Mouse (Mus musculus) 416B (cell line): ENCODE measurements around the gene Gria1.
A peak's percentile ranks its signal among the peaks of the same experiment; 100 is the strongest.

Source experiments
- DNase-seq: peaks from one replicate; pipeline ENCODE4 v3.0.0; 2011; ENCODE audit warnings: low read depth

Gria1 gene

DNA sequence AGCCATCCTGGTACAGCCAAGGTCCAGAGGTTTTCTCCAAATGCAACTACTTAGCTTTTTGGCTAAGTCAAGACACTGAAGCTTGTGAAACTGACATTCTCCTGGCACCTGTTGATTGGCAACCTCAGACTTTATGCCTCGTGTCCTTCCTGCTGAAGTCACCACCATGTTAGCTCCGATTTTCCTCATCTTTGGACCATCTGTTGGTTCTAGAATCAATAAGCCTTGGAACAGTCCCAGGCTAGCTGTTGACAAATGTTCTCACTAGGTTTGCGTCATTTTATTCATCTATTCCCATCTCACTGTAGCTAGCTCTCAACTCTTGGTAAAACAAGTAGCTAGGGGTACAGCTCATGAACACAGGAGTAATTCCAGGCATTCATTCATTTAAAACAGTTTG lies 51.3 kb downstream of the Gria1 start:
- no peak for DNase-seq

DNA sequence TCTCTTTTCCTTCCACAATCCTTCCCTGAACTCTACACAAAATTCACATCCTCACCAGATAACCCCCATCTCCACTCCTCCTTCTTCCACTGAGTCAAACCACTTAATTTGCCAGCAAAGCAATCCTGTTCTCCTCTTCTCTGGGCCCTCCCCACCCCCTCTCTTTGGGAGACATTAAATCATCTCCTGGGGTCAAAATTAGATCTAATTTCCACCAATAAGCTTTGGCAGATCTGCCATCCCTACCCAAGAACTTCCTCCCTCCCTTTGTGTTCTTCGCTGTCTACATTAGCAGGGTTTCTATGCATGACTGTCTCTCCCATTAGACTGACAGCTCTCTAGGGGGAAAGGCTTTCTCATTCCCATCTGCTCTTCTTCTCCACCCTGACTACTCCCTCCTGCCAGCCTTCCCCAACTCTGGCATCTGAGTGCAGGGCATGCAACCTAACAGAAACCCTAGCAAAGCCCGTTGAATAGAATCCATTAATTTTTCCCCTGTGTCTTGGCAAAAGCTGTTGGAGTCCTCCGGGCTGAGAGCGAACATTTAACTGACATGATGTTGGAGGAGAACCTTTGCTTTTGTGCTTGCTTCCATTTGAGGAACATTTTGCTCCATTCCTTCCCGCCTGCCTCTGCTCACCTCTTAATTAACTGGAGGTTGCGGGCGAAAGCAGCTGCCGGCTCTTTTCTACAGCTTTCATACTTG lies 59.2 kb downstream of the Gria1 start:
- no peak for DNase-seq

DNA sequence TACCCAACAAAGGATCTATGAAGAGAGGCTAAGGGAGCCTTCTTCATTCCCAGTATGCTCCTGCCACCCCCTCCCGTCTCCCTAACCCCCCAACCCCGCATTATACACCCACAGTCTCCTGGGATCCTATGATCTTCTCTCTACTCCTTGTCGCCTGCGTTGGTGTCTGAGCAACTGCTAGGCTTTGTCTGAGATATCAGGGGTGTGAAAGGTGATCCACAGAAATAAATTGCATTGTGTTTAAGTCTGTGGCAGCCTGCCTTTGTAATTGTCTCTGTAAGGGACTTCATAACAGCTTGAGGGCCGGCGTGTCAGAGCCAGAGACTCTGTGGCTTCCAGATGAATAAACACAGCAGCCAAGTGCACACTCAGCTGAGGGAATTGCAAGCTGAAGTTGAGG lies 61.0 kb downstream of the Gria1 start:
- no peak for DNase-seq

DNA sequence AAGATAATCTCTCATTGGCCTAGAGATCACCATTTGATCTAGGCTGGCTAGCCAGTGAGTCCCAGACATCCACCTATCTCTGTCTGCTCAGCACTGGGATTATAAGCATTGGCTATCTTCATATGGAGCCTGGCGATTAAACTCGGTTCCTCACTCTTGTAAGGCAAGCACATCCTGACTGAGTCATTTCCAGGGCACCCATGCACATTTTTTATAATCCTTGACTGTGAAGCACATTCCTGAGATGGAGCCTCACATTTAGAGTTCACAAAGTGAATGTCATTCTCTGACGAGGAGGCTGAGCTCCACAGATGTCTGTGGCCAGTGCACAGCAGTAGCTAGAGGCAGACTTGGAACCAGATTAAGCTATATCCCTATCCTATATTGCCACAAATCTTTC lies 68.2 kb downstream of the Gria1 start:
- no peak for DNase-seq

DNA sequence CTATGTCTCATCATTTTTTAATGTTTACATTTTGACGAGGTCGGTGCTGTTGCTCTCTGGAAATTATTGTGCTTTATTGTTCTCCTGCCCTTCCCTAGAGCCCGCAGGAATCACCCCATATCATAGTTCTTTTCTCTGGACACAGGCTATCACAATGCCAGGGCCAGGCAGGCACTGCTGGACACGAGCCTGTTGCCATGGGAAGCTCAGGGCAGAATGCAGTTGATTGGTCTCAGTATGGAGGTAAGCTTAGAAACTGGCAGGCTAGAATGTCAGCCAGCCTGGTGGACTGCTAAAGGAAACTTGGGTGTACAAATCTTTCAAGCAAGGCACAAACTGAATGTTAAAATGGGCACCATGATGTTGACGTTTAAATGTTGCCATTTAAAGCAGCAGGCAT lies 78.3 kb downstream of the Gria1 start:
- DNase-seq, result no peak

DNA sequence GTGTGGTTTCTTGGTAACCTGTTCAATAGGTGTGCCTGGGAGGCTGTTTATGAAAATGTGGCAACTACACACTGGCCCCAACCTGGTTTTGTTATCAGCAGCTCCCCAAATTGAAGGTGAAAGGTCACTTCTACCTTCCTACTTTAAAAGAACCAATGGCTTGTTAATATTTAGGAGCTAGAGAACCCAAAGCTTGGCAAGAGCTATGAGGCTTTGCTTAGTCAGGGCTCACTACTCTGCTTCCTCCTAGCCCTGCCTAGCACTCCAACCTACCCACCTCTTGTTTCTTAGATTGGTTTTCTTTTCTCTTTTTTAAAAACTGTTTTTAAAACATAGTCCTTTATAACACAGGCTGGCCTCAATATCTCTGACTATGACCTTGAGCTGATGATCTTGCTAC lies 79.5 kb downstream of the Gria1 start:
- DNase-seq, result no peak

DNA sequence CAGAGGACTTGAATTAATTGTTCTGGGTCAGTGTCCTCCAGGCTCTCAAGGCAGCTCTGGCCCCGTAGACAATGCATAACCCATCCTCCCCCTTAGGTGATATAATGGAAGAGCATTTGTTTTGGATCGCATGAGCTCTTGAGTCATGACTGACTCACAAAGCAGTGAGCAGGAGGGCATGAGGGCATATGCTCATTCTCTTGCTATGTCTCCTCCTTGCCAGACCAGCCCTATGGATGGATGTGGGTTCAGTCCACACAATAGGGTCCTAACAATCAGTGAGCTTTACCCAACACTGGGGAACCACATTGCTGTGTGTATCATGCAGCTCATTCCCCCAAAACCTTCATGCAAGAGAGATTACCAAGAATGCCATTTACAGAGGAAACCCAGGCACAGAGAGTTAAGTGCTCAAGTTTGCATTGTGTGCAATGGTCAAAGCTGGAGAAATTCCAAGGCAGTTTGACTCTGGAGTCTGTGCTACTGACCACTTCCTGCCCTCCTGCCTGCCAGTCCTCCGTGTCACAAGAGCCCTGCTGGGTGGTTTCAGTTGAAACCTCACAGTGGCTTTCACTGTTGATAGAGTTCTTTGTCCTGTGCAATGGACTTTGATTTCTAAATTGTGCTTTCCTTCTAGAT lies 80.2 kb downstream of the Gria1 start:
- peak; percentile 24 for DNase-seq

DNA sequence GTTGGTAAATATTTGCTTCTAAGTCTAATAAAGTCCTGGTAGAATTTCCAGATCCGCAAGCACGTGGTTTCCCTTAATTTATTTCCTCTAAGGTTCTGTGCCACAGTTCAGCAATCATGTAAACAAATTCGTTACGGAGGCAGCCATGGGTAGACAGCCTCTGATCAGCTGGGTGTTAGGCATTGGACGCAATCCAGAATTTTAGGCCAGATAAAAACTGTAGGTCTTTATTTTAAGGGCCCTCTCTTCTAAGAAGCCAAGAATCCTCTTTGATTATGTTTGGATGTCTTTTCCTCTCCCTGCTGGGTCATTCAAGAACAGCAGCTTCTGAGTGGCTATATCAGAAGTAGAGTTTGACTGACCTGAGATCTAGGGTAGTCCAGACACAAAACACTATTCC lies 89.3 kb downstream of the Gria1 start:
- no peak for DNase-seq

DNA sequence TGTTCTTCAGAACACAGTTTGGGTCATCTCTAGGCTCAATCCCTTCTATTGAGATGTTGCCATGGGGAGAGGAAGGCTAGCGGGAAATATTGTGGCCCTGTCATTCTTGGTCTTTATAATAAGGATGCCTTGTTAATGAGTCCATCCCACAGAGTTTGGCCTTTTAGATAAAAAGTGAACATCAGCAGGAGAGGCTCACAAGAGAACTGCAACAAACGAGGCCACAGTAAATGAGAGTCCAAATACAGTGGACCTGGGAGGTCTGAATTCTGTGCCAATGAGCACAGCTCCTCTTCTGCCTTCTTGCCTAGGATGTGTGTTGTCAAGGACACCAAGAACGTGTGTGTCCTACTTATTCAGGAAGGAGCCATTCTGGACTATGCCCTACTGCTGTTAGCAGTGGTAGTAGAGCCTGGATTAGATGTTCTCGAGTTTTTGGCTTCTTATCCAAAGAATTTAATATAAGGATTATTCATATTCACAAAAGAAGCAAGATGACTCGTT lies 92.6 kb downstream of the Gria1 start:
- DNase-seq, result no peak

DNA sequence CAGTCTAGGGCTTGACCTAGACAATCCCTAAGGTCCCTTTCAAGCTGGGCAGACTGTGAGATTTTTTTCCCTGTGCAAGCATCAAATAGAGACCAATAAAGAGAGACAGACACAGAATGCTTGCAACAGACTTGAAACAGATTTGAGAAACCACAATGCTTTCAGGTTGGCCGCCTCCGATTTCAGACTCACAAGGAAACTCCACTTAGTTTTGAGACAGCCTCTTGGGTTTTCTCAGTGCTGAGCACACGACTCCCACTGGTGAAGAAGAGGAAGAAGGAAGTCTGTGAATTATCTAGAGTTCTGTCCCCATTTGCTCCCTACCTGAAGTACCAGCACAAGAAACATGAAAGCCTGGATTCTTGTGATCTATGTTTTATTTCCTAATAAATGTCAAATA lies 94.5 kb downstream of the Gria1 start:
- no peak for DNase-seq

DNA sequence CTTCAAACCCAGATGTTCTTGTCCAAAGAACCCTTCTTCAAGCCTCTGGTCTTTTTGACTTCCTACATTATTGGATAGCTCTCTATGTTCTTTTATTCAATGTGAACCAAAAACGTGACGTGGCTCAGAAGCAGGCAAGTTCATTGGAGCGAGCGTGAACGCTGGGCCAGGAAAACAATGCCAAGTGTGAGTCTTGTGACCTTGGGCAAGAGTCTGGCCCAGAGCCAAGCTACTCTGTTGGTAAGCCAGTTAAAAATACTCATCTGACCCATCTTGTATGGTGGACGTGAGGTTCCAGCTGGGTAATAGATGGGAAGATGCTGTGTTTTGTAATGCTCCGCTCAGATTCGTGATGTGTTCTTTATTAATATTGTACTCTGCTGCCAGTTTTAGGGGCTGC lies 101.2 kb downstream of the Gria1 start:
- no peak for DNase-seq

DNA sequence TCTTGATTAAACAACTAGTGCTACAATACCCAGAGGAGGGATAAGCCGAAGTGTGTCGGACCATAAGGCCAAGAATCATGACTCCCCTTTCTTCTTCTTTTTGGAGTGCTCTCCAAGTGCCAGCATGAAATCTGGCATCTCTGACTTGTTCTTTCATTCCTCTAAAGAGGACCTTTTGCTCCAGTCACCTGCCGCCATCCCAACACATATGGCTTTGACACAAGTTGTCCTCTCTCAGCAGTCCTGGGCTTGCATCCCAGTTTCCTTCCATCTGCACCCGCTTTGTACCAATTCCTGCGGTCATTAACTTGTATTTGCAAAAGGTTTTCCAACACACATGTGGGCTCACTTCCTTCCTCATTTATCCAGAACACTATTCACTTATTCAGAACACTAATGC lies 103.2 kb downstream of the Gria1 start:
- DNase-seq, result no peak

DNA sequence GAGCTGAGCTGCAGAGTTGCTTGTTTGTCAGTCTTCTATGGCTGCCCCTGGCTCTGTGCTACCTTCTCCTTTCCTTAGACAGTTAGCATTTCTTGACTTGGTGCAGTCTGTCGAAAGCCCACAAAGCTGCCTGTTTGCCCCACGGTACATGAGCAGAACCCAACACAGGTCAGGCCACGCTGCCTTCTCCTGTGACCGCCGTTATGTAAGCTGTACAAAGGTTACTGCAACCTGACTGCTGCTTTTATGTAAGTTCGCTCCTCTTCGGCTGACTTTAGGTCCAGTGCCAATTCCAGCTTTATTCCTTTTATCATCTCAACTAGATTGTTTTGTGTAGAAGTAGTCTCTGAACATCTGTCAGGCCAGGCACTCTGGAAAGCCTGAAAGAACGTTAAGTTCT lies 115.9 kb downstream of the Gria1 start:
- DNase-seq, result no peak

DNA sequence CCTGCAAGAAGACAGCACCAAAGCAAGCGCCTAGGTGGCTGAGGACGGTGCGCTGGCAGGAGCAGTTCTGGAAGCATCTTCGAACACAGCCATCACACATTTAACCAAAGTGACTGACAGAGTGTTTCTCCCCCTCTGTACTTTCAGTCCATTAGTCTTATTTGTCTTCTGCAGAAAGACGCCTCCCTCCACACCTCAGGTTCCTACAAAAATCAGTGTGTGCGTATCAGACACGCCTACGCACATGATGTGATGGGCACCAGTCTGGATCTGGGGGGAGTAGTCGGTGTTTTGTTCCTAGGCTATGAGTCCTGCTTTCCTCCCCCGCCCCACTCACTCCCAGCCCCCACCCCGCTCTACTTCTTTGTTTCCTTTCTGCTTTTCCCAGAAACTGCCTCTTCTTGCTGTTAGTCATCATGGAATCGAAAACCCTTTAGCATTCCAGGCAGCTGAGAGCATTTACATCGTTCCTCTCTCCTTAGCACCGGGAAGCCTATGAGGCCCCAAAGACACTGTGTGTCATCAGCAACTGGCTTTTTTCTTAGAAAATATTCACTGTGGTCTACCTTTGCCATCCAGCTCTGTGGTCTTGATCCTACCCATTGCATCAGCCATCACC lies 129.1 kb downstream of the Gria1 start:
- DNase-seq, result no peak

DNA sequence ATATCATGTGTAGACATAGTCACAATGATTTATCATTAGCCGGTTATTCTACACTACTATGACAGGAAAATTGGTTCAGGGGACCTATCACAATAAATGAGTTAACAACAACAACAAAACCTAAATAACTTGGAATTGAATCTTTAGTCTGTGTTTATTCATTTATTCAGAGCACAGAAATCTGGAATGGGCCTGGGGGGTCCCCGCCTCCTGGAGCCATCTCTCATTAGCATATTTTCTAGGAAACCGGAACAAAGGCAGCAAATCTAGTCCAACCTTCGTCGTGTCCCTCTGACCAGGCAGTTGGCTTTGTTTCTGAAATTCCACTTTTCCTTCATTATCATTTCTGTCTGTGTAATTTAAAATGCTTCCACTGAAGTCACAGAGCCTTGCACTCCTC lies 132.5 kb downstream of the Gria1 start:
- DNase-seq, result no peak

DNA sequence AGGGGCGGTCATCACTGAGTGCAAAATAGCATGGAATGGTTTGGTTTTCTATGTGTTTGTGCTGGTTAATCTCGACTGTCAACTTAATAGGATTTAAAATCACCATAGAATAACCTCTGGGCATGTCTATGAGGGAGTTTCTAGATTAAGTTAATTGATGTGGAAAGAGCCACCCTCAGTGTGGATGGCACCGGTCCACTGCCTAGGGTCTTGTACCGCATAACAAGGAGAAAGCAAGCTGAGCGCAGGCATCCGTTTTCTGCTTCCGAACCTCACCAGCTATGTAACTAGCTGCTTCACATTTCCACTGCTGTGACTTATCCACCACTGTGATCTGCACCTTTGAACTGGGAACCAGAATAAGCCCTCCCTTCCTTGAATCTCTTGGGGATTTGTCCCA lies 134.0 kb downstream of the Gria1 start:
- no peak for DNase-seq

DNA sequence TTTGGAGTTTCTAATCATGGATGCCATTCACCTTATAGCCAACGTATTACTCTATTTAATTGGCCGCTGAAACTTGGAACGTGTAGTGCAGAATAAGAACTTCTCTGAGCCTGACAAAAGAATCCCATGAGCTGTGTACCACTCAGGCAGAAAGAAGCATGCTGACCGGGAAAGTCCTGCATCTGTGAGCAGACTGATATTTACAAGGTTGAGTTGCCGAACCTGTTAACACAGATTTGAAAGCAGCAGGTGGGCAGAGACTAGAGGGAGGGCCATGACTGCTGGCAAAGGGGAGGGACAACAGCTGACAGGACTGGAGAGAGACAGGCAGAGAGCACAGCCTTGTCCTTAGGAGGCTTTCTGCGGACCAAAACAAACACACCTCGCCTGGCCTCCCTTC lies 134.5 kb downstream of the Gria1 start:
- DNase-seq, result no peak

DNA sequence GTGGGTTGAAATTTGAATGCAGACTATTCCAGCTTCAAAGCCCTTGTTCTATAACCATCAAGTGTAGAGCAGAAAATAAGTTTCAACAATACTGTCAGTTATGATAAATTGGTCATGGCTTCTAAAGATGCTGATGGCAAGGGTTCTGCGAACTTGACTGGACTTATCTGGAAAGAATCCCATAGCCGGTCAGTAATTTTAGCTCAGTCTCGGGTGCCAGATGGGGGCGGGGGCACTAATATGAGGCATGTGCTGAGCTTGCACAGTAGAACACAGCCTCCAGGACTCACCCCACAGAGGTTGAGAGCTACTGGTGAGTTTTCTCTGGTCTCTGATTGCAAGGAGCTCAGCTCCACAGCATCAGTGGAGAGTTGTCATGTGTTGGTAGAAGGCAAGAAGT lies 140.5 kb downstream of the Gria1 start:
- no peak for DNase-seq

DNA sequence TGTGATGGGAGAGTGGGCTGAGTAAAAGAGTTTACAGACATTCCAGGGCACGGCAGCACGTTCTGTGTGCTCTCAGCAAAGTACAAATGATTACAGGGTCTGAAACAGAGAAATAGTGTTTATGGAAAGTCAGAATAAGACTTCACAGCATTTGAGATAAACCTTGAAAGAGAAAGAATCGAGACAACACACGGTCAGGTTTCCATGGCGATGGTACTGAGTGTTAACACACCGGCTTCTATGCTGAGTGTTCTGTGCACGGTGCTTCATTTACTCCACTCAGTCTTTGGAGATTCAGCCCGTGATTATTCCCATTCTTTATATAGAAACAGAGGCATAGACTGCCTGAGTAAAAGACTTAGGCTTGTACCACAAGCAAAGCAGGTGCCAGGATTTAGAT lies 143.8 kb downstream of the Gria1 start:
- DNase-seq, result no peak

DNA sequence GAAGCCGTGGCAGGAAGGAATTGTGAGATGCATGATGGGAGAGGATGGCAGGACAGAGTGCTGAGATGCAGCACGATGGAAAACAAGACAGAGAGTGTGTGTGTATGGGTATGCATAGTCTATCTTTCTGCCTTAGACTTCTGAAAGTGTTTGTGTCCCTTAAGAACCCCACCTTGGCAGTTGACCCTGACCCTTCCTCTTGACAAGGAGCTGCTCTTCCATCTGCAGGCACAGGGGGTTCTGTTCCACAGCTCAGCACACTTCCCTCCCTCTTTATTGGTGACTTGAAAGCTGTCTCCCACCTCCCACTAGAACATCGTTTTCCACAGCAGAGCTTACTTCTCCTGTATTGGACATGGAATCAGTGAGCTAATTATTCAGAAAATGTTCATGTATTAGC lies 148.2 kb downstream of the Gria1 start:
- DNase-seq, result no peak

DNA sequence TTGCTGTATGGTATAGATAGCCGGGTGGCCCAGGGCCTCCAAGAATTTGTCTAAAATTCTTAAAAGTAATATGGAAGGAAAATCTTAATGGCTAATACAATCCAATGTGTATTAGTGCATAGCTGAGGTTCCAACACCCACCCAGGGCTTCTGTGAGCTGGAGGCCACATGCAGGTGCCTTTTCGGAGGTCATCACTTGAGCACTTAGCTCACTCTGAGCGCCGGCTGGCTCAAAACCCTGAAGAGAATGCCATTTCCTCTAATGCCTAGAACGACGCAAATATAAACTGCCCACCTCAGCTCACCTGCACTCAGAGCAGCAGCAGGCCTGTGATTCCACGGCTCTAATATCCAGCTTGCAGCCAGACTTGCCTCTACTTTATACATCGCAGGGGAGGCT lies 148.9 kb downstream of the Gria1 start:
- DNase-seq, result no peak

DNA sequence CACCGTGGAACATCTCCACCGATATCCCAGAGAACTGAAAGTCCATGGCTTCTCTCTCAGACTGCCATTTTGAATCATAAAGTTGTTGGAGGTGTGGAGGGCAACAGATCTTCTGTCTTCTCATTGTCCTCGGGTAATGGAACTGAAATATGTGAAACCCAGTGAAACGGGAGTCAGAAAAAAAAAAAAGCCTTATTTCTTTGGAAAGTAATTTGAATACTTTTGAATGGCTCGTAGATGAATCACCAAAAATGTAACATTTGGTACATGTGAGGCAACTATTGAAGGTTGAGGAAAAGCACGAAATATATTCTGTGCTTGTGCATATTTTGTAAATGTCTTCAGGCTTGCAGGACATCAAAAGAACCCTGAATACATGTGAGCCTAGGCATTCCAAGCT lies 151.7 kb downstream of the Gria1 start:
- no peak for DNase-seq

DNA sequence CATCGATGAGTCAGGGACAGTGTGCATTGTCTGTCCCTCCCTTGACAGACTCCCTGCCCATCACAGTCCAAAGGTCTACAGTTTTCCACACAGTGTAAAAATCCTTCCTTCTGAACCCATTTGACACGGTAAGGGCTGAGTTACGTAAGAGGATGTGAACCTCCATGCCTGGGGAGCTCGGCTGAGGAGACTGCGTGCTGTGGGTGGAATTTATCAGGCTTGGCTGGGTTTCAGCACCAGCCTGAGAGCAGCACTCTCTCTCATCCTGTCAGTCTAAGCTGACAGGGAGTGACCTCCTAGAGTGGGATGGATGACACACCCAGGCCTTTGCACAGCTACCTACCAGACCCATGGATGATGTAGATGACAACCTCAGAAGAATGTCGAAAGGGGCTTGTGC lies 158.9 kb downstream of the Gria1 start:
- DNase-seq, result no peak

DNA sequence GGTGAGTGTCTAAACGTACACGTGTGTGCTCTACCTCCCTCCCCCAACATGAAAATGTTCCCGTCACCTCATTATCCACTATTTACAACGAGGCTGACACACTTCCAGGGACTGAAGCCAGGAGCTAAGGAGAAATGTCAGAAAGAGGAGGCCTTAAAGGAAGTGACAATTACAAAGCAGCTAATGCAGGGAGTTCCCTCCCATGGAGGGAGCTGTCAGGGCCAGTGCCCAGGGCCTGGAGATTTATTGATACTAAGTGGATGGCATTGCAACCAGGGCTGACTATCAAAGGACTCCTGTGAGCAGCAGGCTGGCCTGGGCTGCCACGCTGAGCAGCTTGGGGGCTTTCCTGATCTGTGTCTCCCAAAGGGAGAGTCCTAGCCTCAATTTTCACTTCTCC lies 163.0 kb downstream of the Gria1 start:
- no peak for DNase-seq
